Mouse (Mus musculus) forebrain, embryonic 12.5 days (tissue): Measurements from ENCODE around the gene Tenm2. TPM values are rescaled to one million over a fixed set of nuclear protein-coding genes. Genes with fewer than 3 reads are reported as not detected.

Experiments
- ATAC-seq: fragments of 200-750 bp; cut with Nextera tagmentation; 2 replicates; pipeline ENCODE4 v1.8.0; 2017; ENCODE audit warnings: moderate TSS enrichment; ENCODE audit not compliant: low FRiP score
- H3K27ac ChIP-seq: fragments of 300-500 bp; sonication (generic); 2 replicates; pipeline ENCODE4 v1.5.1; 2016; ENCODE audit warnings: mild to moderate bottlenecking
- H3K27me3 ChIP-seq: fragments of 300-500 bp; sonication (generic); 2 replicates; pipeline ENCODE4 v1.6.1; 2016; ENCODE audit warnings: mild to moderate bottlenecking
- H3K36me3 ChIP-seq: fragments of 300-500 bp; sonication (generic); replicated peaks from 2 replicates; pipeline ENCODE4 v1.6.1; 2016; ENCODE audit warnings: mild to moderate bottlenecking
- H3K4me1 ChIP-seq: fragments of 300-500 bp; sonication (generic); 2 replicates; pipeline ENCODE4 v1.6.1; 2016
- H3K4me2 ChIP-seq: fragments of 300-500 bp; sonication (generic); 2 replicates; pipeline ENCODE4 v1.6.1; 2016; ENCODE audit warnings: mild to moderate bottlenecking, moderate library complexity
- H3K4me3 ChIP-seq: fragments of 300-500 bp; sonication (generic); replicated peaks from 2 replicates; pipeline ENCODE4 v1.5.1; 2016; ENCODE audit warnings: mild to moderate bottlenecking
- H3K9ac ChIP-seq: fragments of 300-500 bp; sonication (generic); 2 replicates; pipeline ENCODE4 v1.6.1; 2016; ENCODE audit warnings: mild to moderate bottlenecking
- H3K9me3 ChIP-seq: fragments of 300-500 bp; sonication (generic); 2 replicates; pipeline ENCODE4 v1.6.1; 2016
- WGBS: fragments of 180-500 bp; shearing (Covaris S2); methylation state at CpG from one replicate; pipeline ENCODE4 v1.1.7; 2016; 5-methylcytosine and 5-hydroxymethylcytosine counted together
- polyA plus RNA-seq: library from polyadenylated mRNA; unstranded; fragments of >200 nt; fragmentation: Nextera tagmentation; extraction: Ambion mirVana; gene quantifications from 2 replicates; pipeline ENCODE4 v1.2.1, GENCODE M21; 2016

The Tenm2 gene
- polyA plus RNA-seq, 1 experiment from 2014 or later: 10.9 TPM

DNA sequence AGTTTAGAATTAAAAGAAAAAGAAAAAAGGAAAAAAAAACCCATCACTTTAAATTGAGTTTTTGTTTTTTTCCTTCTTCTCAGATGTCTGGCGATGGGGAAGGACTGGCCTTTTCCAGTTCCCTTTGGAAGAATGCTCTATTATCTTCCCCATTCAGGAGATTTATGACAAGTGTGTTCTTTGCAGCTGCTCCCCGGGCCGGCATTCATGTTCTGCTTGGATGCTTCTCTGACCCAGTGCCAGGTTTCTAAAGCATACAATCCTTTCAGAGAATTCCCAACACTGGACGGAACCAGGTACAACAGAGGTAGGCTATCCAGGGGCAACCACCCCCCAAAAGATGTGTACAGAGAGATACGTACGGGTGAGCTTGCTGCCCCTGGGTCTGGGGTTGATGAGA is 1132.2 kb downstream of the Tenm2 start:
- WGBS: 31% methylated on average over 6 of the region's 6 CpGs
- H3K27ac ChIP-seq: no peak overlapping the region
- H3K27me3 ChIP-seq: peaks cover 15% of the 10 kb centered on the region
- H3K36me3 ChIP-seq: no peaks in the 10 kb centered on the region
- H3K9me3 ChIP-seq: no peaks in the 10 kb centered on the region
- no peak overlapping the region for H3K9ac ChIP-seq
- no peak for ATAC-seq
- H3K4me2 ChIP-seq: no peak overlapping the region
- no peak overlapping the region for H3K4me3 ChIP-seq
- H3K4me1 ChIP-seq: peaks cover 33% of the 10 kb centered on the region

GRCm38 (mm10) chr11:36096219-36096618 is 1139.5 kb downstream of the Tenm2 start:
- no peak for ATAC-seq
- Histone ChIP-seq H3K4me3 (no peak overlapping the region), H3K27me3 (peaks cover 10% of the 10 kb centered on the region; the same call in 1 of the 2 replicates), H3K27ac (no peak overlapping the region), H3K36me3 (no peaks in the 10 kb centered on the region), H3K4me1 (no peaks in the 10 kb centered on the region), H3K9ac (no peak overlapping the region), H3K4me2 (no peak overlapping the region), H3K9me3 (no peaks in the 10 kb centered on the region)
- 89% methylated on average over 14 of the region's 14 CpGs for WGBS

- H3K4me2 ChIP-seq: no peak overlapping the region
- no peak overlapping the region for H3K27ac ChIP-seq
- H3K36me3 ChIP-seq: no peaks in the 10 kb centered on the region
- no peaks in the 10 kb centered on the region for H3K9me3 ChIP-seq
- ATAC-seq: no peak
- no peak overlapping the region for H3K9ac ChIP-seq
- H3K4me3 ChIP-seq: no peak overlapping the region
- 0 out of 2 replicates have a peak, but pooled peaks cover 4% of the 10 kb centered on the region for H3K27me3 ChIP-seq
- WGBS: 15% methylated on average over 3 of the region's 3 CpGs
- no peaks in the 10 kb centered on the region for H3K4me1 ChIP-seq
Measured at GRCm38 (mm10) chr11:36090210-36090609, 1145.6 kb downstream of the Tenm2 start.

DNA sequence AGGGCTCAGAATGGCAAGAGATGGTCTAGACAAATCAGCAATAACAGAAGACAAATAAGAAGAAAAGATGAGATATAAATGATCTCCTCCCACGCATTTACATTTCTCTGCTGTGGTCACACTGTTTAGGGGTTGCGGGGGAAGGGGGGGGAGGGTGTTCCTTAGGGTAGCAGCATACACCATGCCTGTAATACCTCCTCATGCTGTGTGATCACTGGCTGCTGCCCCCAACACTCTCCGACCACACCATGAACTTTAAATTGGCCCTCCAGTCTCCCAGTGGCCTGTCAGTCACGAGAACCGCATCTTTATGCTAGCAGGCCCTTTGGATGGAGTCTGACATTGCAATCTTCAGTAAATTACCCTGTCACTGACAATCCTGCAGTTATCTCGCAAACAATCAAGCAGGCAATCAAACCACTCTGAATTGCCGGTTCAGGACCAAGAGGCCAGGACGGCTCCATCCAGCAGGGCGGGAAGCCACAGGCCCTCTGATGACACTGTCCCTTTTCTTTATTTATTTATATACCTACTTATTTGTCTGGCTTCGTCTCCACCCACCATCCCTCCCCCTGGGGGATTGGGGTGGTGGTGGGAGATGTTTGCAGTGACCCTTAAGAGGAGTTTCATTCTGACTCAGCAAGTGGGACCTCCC is 1154.2 kb downstream of the Tenm2 start:
- ATAC-seq: peak; percentile 76
- no peak overlapping the region for H3K4me2 ChIP-seq
- H3K9me3 ChIP-seq: no peaks in the 10 kb centered on the region
- WGBS: 45% methylated on average over 10 of the region's 10 CpGs
- H3K9ac ChIP-seq: no peak overlapping the region
- H3K27ac ChIP-seq: no peak overlapping the region
- H3K4me3 ChIP-seq: no peak overlapping the region
- H3K4me1 ChIP-seq: peaks cover 23% of the 10 kb centered on the region
- H3K27me3 ChIP-seq: 0 out of 2 replicates have a peak, but pooled peaks cover 3% of the 10 kb centered on the region
- no peaks in the 10 kb centered on the region for H3K36me3 ChIP-seq

DNA sequence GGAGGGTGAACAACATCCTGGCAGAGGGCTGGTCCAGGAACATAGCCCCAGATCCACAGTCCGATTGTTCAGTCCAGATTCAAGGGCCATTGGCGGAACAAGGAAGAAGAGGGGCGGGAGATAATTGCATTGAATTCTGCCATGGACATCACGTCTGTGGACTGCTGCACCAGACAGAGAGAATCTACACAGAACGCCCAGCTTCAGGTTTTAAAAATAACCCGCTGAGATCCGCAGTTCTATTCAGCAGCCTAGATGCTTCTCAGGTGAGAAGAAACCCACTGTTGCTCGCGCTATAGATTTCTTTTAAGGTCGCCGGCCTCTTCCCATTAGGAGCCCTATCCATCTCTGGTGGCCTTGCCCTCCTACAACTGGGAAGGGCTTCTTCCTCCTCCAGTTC is 1155.0 kb downstream of the Tenm2 start:
- no peaks in the 10 kb centered on the region for H3K9me3 ChIP-seq
- H3K27me3 ChIP-seq: 0 out of 2 replicates have a peak, but pooled peaks cover 3% of the 10 kb centered on the region
- H3K36me3 ChIP-seq: no peaks in the 10 kb centered on the region
- H3K4me1 ChIP-seq: peaks cover 23% of the 10 kb centered on the region
- no peak for ATAC-seq
- no peak overlapping the region for H3K4me3 ChIP-seq
- WGBS: 67% methylated on average over 11 of the region's 11 CpGs
- H3K4me2 ChIP-seq: no peak overlapping the region
- H3K27ac ChIP-seq: peak overlapping the region; percentile 48; the same call in 1 of the 2 replicates
- H3K9ac ChIP-seq: no peak overlapping the region

GRCm38 (mm10) chr11:36078391-36078790 is 1157.4 kb downstream of the Tenm2 start:
- Histone ChIP-seq H3K36me3 (no peaks in the 10 kb centered on the region), H3K9ac (no peak overlapping the region), H3K9me3 (no peaks in the 10 kb centered on the region), H3K4me1 (peaks cover 32% of the 10 kb centered on the region), H3K4me3 (no peak overlapping the region), H3K27me3 (0 out of 2 replicates have a peak, but pooled peaks cover 3% of the 10 kb centered on the region), H3K27ac (no peak overlapping the region), H3K4me2 (no peak overlapping the region)
- WGBS: 90% methylated on average over 7 of the region's 7 CpGs
- no peak for ATAC-seq

GRCm38 (mm10) chr11:36074015-36074567 is 1161.7 kb downstream of the Tenm2 start:
- Histone ChIP-seq H3K36me3 (no peaks in the 10 kb centered on the region), H3K4me2 (no peak overlapping the region), H3K27me3 (peaks cover 16% of the 10 kb centered on the region), H3K4me3 (no peak overlapping the region), H3K4me1 (peaks cover 15% of the 10 kb centered on the region), H3K9me3 (no peaks in the 10 kb centered on the region), H3K27ac (no peak overlapping the region), H3K9ac (no peak overlapping the region)
- peak; percentile 50; the same call in 1 of the 2 replicates for ATAC-seq
- WGBS: 40% methylated on average over 8 of the region's 8 CpGs

DNA sequence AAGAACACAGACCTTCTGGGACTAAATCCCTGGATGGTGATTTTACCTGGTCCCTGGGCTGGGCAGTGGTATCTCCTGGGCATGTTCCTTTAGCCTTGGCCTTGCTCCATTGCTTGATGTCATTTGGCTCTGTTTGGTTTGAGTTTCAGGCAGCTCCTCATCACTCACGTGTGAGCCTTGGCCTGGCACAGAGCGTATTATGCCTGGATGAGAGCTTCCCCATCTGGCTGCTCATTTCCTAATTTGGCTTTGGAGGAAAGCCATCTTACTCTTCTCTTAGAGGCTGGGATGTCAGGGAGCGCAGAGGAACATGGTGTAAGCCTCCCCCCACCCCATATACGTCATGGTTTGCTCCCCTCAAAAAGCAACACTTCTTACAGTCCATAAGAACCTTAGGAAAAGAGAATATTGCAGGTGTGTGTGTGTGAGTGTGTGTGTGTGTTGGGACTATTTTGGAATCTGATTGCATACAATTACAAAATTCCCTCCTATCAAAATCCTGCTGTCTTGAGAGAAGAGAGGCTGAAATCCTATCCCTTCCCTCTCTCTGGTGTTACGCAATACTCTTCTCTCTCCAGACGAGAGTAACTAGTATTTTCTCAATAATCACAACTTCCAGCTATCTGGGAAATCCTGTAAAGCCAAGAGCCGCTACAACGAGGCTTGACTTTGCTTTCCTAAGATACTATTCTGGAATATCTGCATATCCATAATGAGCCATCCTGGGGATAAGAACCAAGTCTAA is 1162.5 kb downstream of the Tenm2 start:
- Histone ChIP-seq H3K27ac (no peak overlapping the region), H3K4me1 (peaks cover 14% of the 10 kb centered on the region), H3K9ac (no peak overlapping the region), H3K27me3 (peaks cover 15% of the 10 kb centered on the region), H3K36me3 (no peaks in the 10 kb centered on the region; the same call in 1 of the 2 replicates), H3K4me3 (no peak overlapping the region), H3K4me2 (no peak overlapping the region), H3K9me3 (no peaks in the 10 kb centered on the region)
- 78% methylated on average over 8 of the region's 8 CpGs for WGBS
- ATAC-seq: no peak; the same call in 1 of the 2 replicates

DNA sequence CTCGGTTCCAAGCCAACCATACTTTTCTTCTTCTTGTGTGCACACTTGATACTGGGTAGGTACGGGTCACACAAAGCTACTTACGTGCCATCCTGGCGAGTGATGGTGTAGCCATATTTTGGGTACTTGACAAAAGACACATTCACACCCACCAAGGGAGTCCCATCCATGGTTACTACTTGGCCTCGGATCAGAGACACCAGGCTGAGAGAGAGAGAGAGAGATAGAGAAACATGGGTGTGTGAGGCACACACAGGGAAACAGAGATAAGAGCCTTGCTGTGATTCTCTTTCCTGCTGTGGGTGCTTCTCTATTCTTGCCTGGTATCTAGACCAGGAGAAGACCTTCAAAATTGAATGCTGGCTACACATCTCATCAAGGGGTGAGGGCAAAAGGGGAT is 1163.1 kb downstream of the Tenm2 start:
- 91% methylated on average over 5 of the region's 5 CpGs for WGBS
- peaks cover 14% of the 10 kb centered on the region for H3K4me1 ChIP-seq
- no peak for ATAC-seq
- H3K27ac ChIP-seq: no peak overlapping the region
- no peak overlapping the region for H3K9ac ChIP-seq
- peaks cover 15% of the 10 kb centered on the region for H3K27me3 ChIP-seq
- H3K4me2 ChIP-seq: no peak overlapping the region
- H3K4me3 ChIP-seq: no peak overlapping the region
- H3K9me3 ChIP-seq: no peaks in the 10 kb centered on the region
- H3K36me3 ChIP-seq: no peaks in the 10 kb centered on the region; the same call in 1 of the 2 replicates

DNA sequence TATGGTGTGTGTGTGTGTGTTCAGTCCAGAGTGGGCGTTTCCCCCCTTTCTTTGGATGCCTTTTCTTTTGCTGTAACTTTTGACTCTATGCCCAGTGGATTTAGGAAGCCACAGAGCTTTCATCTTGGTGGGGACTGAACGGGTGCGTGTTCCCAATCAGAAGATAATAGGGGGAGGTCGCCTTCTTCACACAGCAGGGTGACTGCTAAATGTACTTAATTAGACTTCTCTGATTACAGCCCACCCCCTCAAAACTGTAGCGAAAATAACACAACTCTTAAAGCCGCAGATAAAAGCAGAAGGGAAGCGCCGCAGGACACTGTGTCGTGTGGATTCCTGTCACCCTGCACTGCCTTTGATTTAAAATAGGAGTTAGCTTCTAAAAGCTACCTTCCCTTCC is 1163.7 kb downstream of the Tenm2 start:
- 23% methylated on average over 9 of the region's 9 CpGs for WGBS
- H3K27ac ChIP-seq: no peak overlapping the region

GRCm38 (mm10) chr11:36059325-36059843 is 1176.4 kb downstream of the Tenm2 start:
- Histone ChIP-seq H3K27me3 (peaks cover 27% of the 10 kb centered on the region), H3K9ac (no peak overlapping the region), H3K4me3 (no peak overlapping the region), H3K9me3 (no peaks in the 10 kb centered on the region), H3K27ac (no peak overlapping the region), H3K4me2 (no peak overlapping the region), H3K36me3 (no peaks in the 10 kb centered on the region), H3K4me1 (peaks cover 20% of the 10 kb centered on the region)
- no peak for ATAC-seq
- no CpG with 5 or more reads among the region's 1 CpGs for WGBS

More for the DNA sequence above, 1163.7 kb downstream of the Tenm2 start:
- Histone ChIP-seq H3K9me3 (no peaks in the 10 kb centered on the region), H3K27me3 (peaks cover 15% of the 10 kb centered on the region), H3K9ac (no peak overlapping the region), H3K4me3 (no peak overlapping the region), H3K36me3 (no peaks in the 10 kb centered on the region; the same call in 1 of the 2 replicates), H3K4me2 (no peak overlapping the region), H3K4me1 (peaks cover 14% of the 10 kb centered on the region)
- no peak for ATAC-seq

- WGBS: 90% methylated on average over 11 of the region's 11 CpGs
- Histone ChIP-seq H3K9ac (no peak overlapping the region), H3K4me2 (no peak overlapping the region), H3K36me3 (no peaks in the 10 kb centered on the region), H3K27ac (no peak overlapping the region), H3K27me3 (peaks cover 42% of the 10 kb centered on the region), H3K4me3 (no peak overlapping the region), H3K9me3 (no peaks in the 10 kb centered on the region), H3K4me1 (peaks cover 29% of the 10 kb centered on the region)
- no peak for ATAC-seq
Measured at GRCm38 (mm10) chr11:36056525-36056924, 1179.2 kb downstream of the Tenm2 start.
